Mouse (Mus musculus) left cerebral cortex, adult 2 months (tissue): ENCODE measurements at regions not wholly inside any gene's neighbourhood (a gene's known extent, or its start where the extent isn't known, plus 50 kb on each side); places are given as distances from the start of the nearest gene placed in this dataset.
"Not testable (repeated sequence)": the region's sequence is repeated elsewhere in the genome, so short reads cannot be mapped to it uniquely, and the experiment has no call there.

ENCODE experiments used
- DNase-seq, 2 experiments: peaks; one replicate each; pipeline ENCODE4 v3.0.0; 2021 to 2022; ENCODE audit warnings: low spot score in 2 of 2, mixed read lengths in 1 of 2; ENCODE audit errors: extremely low spot score in 1 of 2
- H3K27ac ChIP-seq: fragments of 200-600 bp; 2 replicates; pipeline ENCODE4 v1.8.1; 2022
- H3K4me3 ChIP-seq: fragments of 200-600 bp; 2 replicates; pipeline ENCODE4 v1.8.1; 2022
- CTCF ChIP-seq: fragments of 200-600 bp; IDR thresholded peaks from 2 replicates; pipeline ENCODE4 v1.8.1; 2022; ENCODE audit warnings: antibody characterized with exemption, mild to moderate bottlenecking, moderate library complexity
- intact Hi-C: fragments of 180-260 bp; cut with DNase I; formaldehyde crosslinking; loops from one replicate; pipeline ENCODE4 v1.15.1; 2025

DNA sequence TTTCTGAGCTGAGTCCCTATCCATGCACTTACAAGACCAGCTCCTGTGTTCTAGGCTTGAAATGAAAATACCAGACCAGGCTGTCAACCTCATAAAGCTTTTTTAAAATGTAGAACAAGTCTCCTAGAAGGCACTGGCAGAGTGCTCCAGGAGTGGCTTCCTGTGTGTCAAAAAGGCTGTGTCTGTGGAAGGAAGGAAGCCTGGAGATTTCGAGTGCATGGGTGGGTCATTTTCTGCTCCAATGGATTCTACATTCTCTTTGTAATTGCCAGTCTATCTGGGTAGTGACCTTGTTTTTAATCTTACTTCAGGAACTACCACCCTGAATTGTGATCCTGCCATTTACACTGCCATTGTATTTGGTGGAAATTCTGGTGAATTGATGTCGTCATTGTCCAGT, 113.9 kb upstream of the Slc38a2 start:
- intact Hi-C loops, result no loop called here
- H3K4me3 ChIP-seq, result no peak overlapping the region
- DNase-seq, result no peak
- TF ChIP-seq CTCF, result no peak
- H3K27ac ChIP-seq, result no peak overlapping the region

- DNase-seq, result no peak
- intact Hi-C loops, result no loop called here
- TF ChIP-seq CTCF, result no peak
- H3K27ac ChIP-seq, result no peak overlapping the region
- no peak overlapping the region for H3K4me3 ChIP-seq
Measured at GRCm38 (mm10) chr15:96802729-96803053, 103.2 kb upstream of the Slc38a2 start.

DNA sequence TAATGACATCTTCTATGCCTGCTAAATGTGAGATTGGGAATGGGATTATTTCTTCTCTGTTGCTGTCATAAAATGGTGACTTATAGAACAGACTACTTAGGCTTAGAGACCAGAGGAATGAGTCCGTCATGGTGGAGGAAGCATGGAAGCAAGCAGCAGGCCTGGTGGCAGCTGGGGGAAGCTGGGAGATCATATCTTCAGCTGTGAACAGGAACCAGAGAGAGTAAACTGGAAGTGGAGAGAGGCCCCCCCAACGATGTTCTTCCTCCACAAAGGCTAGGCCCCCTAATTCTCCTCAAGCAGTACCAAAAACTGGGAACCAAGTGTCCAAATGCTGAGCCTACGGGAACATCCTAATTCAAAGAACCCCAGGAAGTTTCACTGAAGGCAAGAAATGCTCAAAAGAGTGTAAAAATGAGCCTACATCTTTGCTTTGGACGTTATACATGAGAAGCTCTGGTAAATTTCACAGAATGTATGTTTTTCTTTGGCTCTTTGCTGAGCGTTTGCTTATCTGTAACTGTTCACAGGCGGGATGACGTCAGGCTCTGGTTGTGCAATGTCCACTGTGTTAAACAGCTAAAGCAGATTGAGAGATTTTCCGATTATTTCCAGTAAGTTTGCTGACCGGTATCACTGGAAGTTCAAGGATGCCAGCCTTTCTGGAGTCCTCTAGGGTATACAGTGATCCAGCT, 102.7 kb upstream of the Slc38a2 start:
- Histone ChIP-seq H3K4me3 (no peak overlapping the region), H3K27ac (no peak overlapping the region)
- intact Hi-C loops, result no loop called here
- no peak for TF ChIP-seq CTCF
- no peak for DNase-seq

DNA sequence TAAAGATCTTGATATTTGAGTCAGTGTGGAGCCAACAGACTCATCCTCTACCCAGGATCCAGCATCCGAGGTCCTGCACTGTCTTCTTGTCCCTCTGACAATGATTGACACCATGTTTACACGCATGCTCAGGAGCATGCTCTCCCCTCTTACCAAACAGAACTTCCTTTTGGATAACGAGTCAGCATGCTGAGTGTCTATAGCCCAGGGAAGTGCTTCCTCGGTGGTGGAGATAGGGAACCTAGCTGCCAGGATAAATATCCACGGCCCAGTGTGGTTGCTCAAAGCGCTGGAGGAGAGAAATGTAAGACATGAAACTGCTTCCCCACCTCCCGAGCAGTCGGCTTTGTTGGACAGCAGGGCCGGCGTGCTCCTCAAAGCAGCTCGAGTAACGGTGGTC, 99.7 kb upstream of the Slc38a2 start:
- DNase-seq, result no peak
- Histone ChIP-seq H3K27ac (no peak overlapping the region), H3K4me3 (no peak overlapping the region)
- intact Hi-C loops, result no loop called here
- TF ChIP-seq CTCF, result no peak

- Histone ChIP-seq H3K4me3 (no peak overlapping the region), H3K27ac (no peak overlapping the region)
- DNase-seq, result no peak
- intact Hi-C loops, result no loop called here
- no peak for TF ChIP-seq CTCF
Measured at GRCm38 (mm10) chr15:96797615-96798270, 98.2 kb upstream of the Slc38a2 start.

- intact Hi-C loops, result no loop called here
- DNase-seq, result no peak
Measured at GRCm38 (mm10) chr15:96794177-96794719, 94.7 kb upstream of the Slc38a2 start.

GRCm38 (mm10) chr15:96793251-96793650, 93.7 kb upstream of the Slc38a2 start:
- H3K27ac ChIP-seq, result no peak overlapping the region
- no peak for TF ChIP-seq CTCF
- intact Hi-C loops, result no loop called here
- no peak overlapping the region for H3K4me3 ChIP-seq
- DNase-seq, result no peak

More at GRCm38 (mm10) chr15:96794177-96794719, 94.7 kb upstream of the Slc38a2 start:
- H3K4me3 ChIP-seq, result no peak overlapping the region
- no peak overlapping the region for H3K27ac ChIP-seq
- no peak for TF ChIP-seq CTCF

DNA sequence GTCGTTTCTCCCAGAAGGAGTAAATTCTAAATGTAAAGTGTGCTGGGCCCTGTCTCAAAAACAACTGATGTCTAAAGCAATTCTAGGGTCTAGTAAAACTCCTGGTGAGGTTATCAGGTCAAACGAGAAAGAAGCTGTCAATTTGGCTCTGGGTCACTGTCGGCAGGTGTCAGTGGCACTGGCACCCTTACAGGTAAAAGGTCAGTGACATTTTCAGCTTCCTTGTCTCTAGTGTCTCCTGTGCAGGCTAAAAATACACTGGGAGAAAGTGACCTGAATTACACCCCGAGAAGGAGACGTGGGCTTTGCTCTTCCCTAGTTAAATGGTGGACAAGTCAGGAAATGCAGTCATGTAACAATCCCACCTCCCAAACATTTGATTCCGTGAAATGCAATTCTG, 91.8 kb upstream of the Slc38a2 start:
- no peak for DNase-seq
- no peak for TF ChIP-seq CTCF
- no peak overlapping the region for H3K27ac ChIP-seq
- H3K4me3 ChIP-seq, result no peak overlapping the region
- intact Hi-C loops, result no loop called here

DNA sequence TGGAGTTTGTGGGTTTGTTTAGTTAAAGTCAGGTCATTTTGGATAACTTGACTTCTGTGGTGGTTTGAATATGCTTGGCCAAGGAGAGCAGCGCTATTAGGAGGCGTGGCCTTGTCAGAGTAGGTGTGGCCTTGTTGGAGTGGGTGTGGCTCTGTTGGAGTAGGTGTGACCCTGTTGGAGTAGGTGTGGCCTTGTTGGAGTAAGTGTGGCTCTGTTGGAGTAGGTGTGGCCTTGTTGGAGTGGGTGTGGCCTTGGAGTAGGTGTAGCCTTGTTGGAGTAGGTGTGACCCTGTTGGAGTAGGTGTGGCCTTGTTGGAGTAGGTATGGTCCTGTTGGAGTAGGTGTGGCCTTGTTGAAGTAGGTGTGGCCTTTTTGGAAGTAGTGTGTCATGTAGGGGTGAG, 88.4 kb upstream of the Slc38a2 start:
- DNase-seq, H3K27ac ChIP-seq, intact Hi-C loops, H3K4me3 ChIP-seq: not testable (repeated sequence)

DNA sequence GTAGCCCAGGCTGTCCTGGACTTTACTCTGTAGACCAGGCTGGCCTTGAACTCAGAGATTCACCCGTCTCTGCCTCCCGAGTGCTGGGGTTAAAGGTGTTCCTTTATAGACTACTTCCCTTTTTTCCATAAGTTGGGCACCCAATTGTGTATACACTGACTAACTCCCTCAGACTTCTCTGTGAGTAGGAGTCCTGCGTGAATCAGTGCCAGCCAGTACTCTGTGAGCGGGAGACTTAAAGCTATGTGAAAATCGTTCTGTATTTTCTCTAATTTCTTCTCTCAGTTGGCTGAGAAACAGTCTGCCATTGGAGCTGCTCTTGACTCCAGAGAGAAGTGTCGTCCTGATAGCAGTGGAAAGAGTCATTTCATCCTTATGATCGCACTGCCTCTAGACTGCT, 85.0 kb upstream of the Slc38a2 start:
- Histone ChIP-seq H3K27ac (no peak overlapping the region), H3K4me3 (no peak overlapping the region)
- intact Hi-C loops, result no loop called here
- peak in 1 of 2 experiments; percentile 14 for DNase-seq
- TF ChIP-seq CTCF, result no peak

DNA sequence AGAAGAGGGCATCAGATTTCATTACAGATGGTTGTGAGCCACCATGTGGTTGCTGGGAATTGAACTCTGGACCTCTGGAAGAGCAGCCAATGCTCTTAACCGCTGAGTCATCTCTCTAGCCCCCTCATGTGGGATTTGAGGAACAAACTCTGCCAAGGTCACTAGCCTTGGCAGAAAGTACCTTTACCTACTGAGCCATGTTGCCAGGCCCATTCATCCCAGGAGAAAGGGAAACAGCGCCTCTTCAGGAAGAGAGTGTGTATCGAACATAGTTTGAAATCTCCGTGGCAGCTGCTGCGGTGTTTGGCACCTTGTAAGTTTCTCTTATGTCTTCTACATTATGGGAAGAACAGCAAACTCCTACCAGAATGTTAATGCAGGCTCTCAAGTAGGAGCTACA, 82.0 kb upstream of the Slc38a2 start:
- no peak; the same call in none of the 2 replicates for TF ChIP-seq CTCF
- no peak for DNase-seq

GRCm38 (mm10) chr15:96780606-96781005, 81.1 kb upstream of the Slc38a2 start:
- intact Hi-C loops, result no loop called here
- Histone ChIP-seq H3K27ac (no peak overlapping the region), H3K4me3 (no peak overlapping the region)
- no peak for TF ChIP-seq CTCF
- no peak for DNase-seq

More for the DNA sequence above, 82.0 kb upstream of the Slc38a2 start:
- H3K27ac ChIP-seq, result no peak overlapping the region
- intact Hi-C loops, result no loop called here
- no peak overlapping the region for H3K4me3 ChIP-seq

DNA sequence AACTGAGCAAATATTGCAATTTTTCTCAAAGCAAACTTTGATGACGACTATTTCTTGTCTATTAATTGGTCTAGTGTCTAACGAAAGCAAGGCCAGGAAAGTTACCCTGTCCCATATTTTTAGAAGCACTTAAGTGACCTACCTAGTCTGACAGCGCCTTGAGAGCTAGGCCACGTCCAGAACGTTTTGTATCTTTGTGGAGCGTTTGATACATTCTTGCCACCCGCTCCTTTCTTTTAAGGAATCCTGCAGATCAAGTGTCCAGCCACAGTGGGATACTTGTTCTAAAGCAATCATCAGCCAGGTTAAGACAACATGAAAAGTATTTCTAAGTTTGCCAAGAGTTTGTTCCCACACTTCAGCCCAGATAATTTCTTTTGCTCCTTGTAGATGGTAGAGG, 79.8 kb upstream of the Slc38a2 start:
- DNase-seq, result no peak
- H3K4me3 ChIP-seq, result no peak overlapping the region
- no peak for TF ChIP-seq CTCF
- intact Hi-C loops, result no loop called here
- H3K27ac ChIP-seq, result no peak overlapping the region
